Comparison of ENCODE assay signal across 21 mouse cellular contexts in the genomic region with DNA sequence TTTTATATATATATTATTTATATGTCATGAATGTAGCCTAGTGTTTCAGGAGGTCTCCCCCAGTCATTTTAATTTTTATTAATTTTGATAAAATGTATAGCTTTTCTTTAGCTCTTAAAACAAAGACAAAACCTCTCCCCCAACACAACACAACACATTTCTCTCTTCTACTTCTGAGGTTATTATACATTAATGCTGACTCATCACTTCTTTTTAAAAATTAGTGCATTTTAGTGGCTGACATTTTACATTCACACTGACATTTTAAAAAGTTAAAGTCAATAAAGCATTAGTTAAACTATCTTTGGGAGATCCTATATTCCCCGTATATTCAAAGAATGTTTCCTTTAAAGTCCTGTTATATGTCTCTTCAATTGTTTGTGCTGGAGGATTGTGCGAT.
DNase-seq lines count a peak whose midpoint lies in the region; TF ChIP-seq lines count a peak whose summit lies in the region.
"Had no signal": no experiment of that assay in that cellular context is flagged by ENCODE, and none has a peak within 500 bp of the region (broad histone marks: within the 10 kb centered on the region; RNA-seq: fewer than 3 reads in every experiment).

No protein-coding gene starts in this region.

- H3K36me3 ChIP-seq in CH12.LX (replicated peaks in 1 of 2; ENCODE audit: control insufficient read depth in 1 of 2, insufficient read depth in 1 of 2, low read length in 1 of 2), result no peaks in the 10 kb centered on the region
- H3K36me3 ChIP-seq in ES-E14 (ENCODE audit: control insufficient read depth, insufficient read depth, low read length, poor library complexity, severe bottlenecking), result no peaks in the 10 kb centered on the region
- no peaks in the 10 kb centered on the region for H3K36me3 ChIP-seq in MEL (ENCODE audit: control insufficient read depth in 1 of 2, insufficient read depth in 2 of 2, low read length in 2 of 2)
- H3K36me3 ChIP-seq: G1E had no signal

- H3K4me2 ChIP-seq in CH12.LX (ENCODE audit: insufficient read depth, low read depth, poor library complexity, severe bottlenecking), result no peak overlapping the region

- H3K4me1 ChIP-seq in CH12.LX (ENCODE audit: control insufficient read depth in 1 of 2, insufficient read depth in 2 of 2), result no peaks in the 10 kb centered on the region
- H3K4me1 ChIP-seq in ES-E14 (ENCODE audit: control insufficient read depth in 2 of 2, insufficient read depth in 2 of 2, low read length in 2 of 2, poor library complexity in 1 of 2), result no peaks in the 10 kb centered on the region
- no peaks in the 10 kb centered on the region for H3K4me1 ChIP-seq in MEL (ENCODE audit: control insufficient read depth in 1 of 2, insufficient read depth in 2 of 2, low read length in 2 of 2)

- H3K9ac ChIP-seq in CH12.LX (ENCODE audit: insufficient read depth, low read depth) (no peak overlapping the region), ES-E14 (ENCODE audit: insufficient read depth, low read depth, low read length, poor library complexity, severe bottlenecking) (no peak overlapping the region), MEL (ENCODE audit: control insufficient read depth, low read depth, low read length, poor library complexity, severe bottlenecking) (no peak overlapping the region)

- TF ChIP-seq RAD21 in CH12.LX (IDR thresholded peaks at IDR 0.05; ENCODE audit: low read depth, low read length) (no peak), MEL (IDR thresholded peaks at IDR 0.05; ENCODE audit: low read depth, low read length) (no peak)

- no peak for TF ChIP-seq EP300 in CH12.LX (IDR thresholded peaks at IDR 0.05; ENCODE audit: low read length)
- no peak for TF ChIP-seq EP300 in MEL (IDR thresholded peaks at IDR 0.05; ENCODE audit: low read depth in 1 of 2, low read length in 2 of 2)

- dilution Hi-C loops in CH12.LX (cut with MboI; ENCODE audit: extremely low pct_ligation_motif_present, extremely low pct_unique_long_range_greater_than_20kb, low sequenced_read_pairs), result no loop called here

- H3K9me3 ChIP-seq in CH12.LX (replicated peaks; ENCODE audit: low read length) (no peaks in the 10 kb centered on the region), ES-E14 (ENCODE audit: control insufficient read depth, insufficient read depth, low read depth, low read length) (no peaks in the 10 kb centered on the region), MEL (replicated peaks; ENCODE audit: insufficient read depth, low read length) (no peaks in the 10 kb centered on the region)
- H3K9me3 ChIP-seq: G1E had no signal

- H3K4me3 ChIP-seq in CH12.LX (replicated peaks in 1 of 3; ENCODE audit: low read depth in 2 of 3, low read length in 2 of 3, poor library complexity in 1 of 3), result no peak overlapping the region
- no peak overlapping the region for H3K4me3 ChIP-seq in ES-E14 (ENCODE audit: insufficient read depth in 1 of 2, low read depth in 1 of 2, low read length in 2 of 2, poor library complexity in 1 of 2, severe bottlenecking in 1 of 2)
- H3K4me3 ChIP-seq in MEL (ENCODE audit: control insufficient read depth in 1 of 2, insufficient read depth in 1 of 2, low read depth in 2 of 2, low read length in 2 of 2), result no peak overlapping the region

- in situ Hi-C loops in CH12.LX (cut with MboI; ENCODE audit: low pct_ligation_motif_present, low pct_unique_long_range_greater_than_20kb, low sequenced_read_pairs), result no loop called here
- in situ Hi-C loops in ES-E14 (cut with MboI; ENCODE audit: low sequenced_read_pairs in 2 of 2, unreplicated experiment in 2 of 2), result no loop called here

- intact Hi-C loops in gastrocnemius, postnatal 14 days (cut with DNase I; ENCODE audit: low total_unique reads), result no loop called here

- TF ChIP-seq CTCF in CH12.LX (conservative IDR thresholded peaks at IDR 0.05 in 1 of 2, IDR thresholded peaks at IDR 0.05 in 1 of 2; ENCODE audit: low read depth in 2 of 2, low read length in 2 of 2), result no peak
- TF ChIP-seq CTCF in MEL (IDR thresholded peaks at IDR 0.05 in 2 of 3, conservative IDR thresholded peaks at IDR 0.05 in 1 of 3; ENCODE audit: control insufficient read depth in 1 of 3, insufficient read depth in 1 of 3, low read depth in 2 of 3, low read length in 3 of 3, poor library complexity in 1 of 3, severe bottlenecking in 1 of 3), result no peak

- no peak for DNase-seq in CH12.LX (ENCODE audit: extremely low read depth)
- DNase-seq in ES-E14 (ENCODE audit: low read depth, low spot score), result no peak
- no peak for DNase-seq in MEL (ENCODE audit: low read depth, low spot score)
- DNase-seq in gastrocnemius, postnatal 14 days, result no peak
- DNase-seq in cerebellum, adult 8-10 months, result no peak
- DNase-seq in adrenal gland, adult 2 months, result no peak
- DNase-seq: adrenal gland, adult 8-10 months; adrenal gland, postnatal 10 days; adrenal gland, postnatal 14 days; adrenal gland, postnatal 25 days; adrenal gland, postnatal 36 days; B cell, adult 2 months; cerebellum, adult 11 months; cerebellum, adult 11-12 months; cerebellum, adult 18-20 months; cerebellum, adult 2 months; cerebellum, adult 9-10 months; cerebellum, adult 9-11 months; cerebellum, postnatal 10 days had no signal

- H3K27me3 ChIP-seq in CH12.LX (replicated peaks) (no peaks in the 10 kb centered on the region), MEL (ENCODE audit: control insufficient read depth in 1 of 2, insufficient read depth in 2 of 2, low read length in 2 of 2) (no peaks in the 10 kb centered on the region)
- H3K27me3 ChIP-seq: Patski had no signal

- H3K79me2 ChIP-seq in CH12.LX (replicated peaks; ENCODE audit: control insufficient read depth, extremely low read depth, insufficient read depth, poor library complexity, severe bottlenecking), result no peaks in the 10 kb centered on the region
- no peaks in the 10 kb centered on the region for H3K79me2 ChIP-seq in MEL (ENCODE audit: control insufficient read depth, insufficient read depth, low read length, poor library complexity)

- H3K27ac ChIP-seq in CH12.LX (ENCODE audit: insufficient read depth, low read depth) (no peak overlapping the region), ES-E14 (ENCODE audit: insufficient read depth, low read depth, low read length, poor library complexity, severe bottlenecking) (no peak overlapping the region), MEL (ENCODE audit: control insufficient read depth, low read depth, low read length) (no peak overlapping the region)

- TF ChIP-seq POLR2A in CH12.LX (IDR thresholded peaks at IDR 0.05; ENCODE audit: low read depth, low read length), result no peak
- TF ChIP-seq POLR2A in MEL (IDR thresholded peaks at IDR 0.05; ENCODE audit: control insufficient read depth in 1 of 2, insufficient read depth in 1 of 2, low read depth in 1 of 2, low read length in 2 of 2, poor library complexity in 1 of 2), result no peak

TF ChIP-seq in CH12.LX, 34 proteins besides CTCF, POLR2A, EP300 and RAD21:
- TF ChIP-seq MAFK (IDR thresholded peaks at IDR 0.05; ENCODE audit: insufficient replicate concordance, low read length), result peak; percentile 90
- no peak for TF ChIP-seq CHD2 (IDR thresholded peaks at IDR 0.05; ENCODE audit: low read length)
TF ChIP-seq in CH12.LX: peak in this region for 1.

TF ChIP-seq in ES-E14, 5 proteins besides CTCF, POLR2A, EP300 and RAD21:
- TF ChIP-seq HCFC1 (IDR thresholded peaks at IDR 0.05; ENCODE audit: borderline replicate concordance, insufficient read depth, low read length) (no peak), MAFK (IDR thresholded peaks at IDR 0.05; ENCODE audit: insufficient read depth, low read depth, low read length) (peak; percentile 92)

TF ChIP-seq in MEL, 35 proteins besides CTCF, POLR2A, EP300 and RAD21:
- TF ChIP-seq UBTF (IDR thresholded peaks at IDR 0.05; ENCODE audit: borderline replicate concordance, insufficient read depth, low read depth, low read length), result no peak
- peak; percentile 79 for TF ChIP-seq MAFK (IDR thresholded peaks at IDR 0.05; ENCODE audit: borderline replicate concordance, low read depth, low read length)

Comparison
In these comparisons a context has a peak if more than half of its experiments do, and no peak if none do; other contexts are left out.
1. Of the 35 proteins assayed by ChIP-seq in both MEL and CH12.LX: peak only in MEL: none; only in CH12.LX: none; in both: MAFK; in neither: 34.